Mouse (Mus musculus): Measurements from ENCODE around the gene Hnrnpm.

- TF ChIP-seq CTCF (IDR thresholded peaks at IDR 0.05; ENCODE audit: extremely low read depth, insufficient read depth, insufficient read length, insufficient replicate concordance) (no peak), POLR2A (IDR thresholded peaks at IDR 0.05; ENCODE audit: low read depth, low read length) (no peak)
Observed at GRCm38 (mm10) chr17:33630171-33630895, 56.3 kb downstream of the Hnrnpm start.
